Mouse (Mus musculus) monocyte, adult 2 months (primary cell): ENCODE measurements around the gene Krtcap2.

Source experiments
- DNase-seq, 2 experiments: peaks; one replicate each; pipeline ENCODE4 v3.0.0; 2022; ENCODE audit warnings: low spot score in 2 of 2, low read depth in 1 of 2

Krtcap2 gene

GRCm38 (mm10) chr3:89225321-89225815 is 20.4 kb upstream of the Krtcap2 start:
- no peak for DNase-seq

- no peak for DNase-seq
Observed at GRCm38 (mm10) chr3:89225918-89226317, 19.8 kb upstream of the Krtcap2 start.

DNA sequence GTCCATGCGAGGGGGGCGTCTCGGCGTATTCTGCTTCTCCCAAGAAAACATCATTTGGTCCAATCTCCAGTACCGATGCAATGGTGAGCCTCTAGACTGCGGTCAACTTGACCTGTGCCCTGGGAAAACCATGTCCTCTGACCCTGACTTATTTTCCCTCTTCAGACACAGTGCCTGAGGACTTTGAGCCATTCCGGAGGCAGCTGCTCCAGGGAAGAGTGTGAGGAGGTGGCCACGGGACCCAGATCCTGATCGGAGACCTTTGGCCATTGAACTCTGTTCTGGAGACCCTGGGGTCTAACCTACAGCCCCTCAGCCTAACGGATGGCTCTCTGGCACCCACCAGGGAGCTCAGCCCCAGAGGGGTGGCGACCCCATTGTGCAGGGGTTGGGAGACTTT is 19.4 kb upstream of the Krtcap2 start:
- no peak for DNase-seq

DNA sequence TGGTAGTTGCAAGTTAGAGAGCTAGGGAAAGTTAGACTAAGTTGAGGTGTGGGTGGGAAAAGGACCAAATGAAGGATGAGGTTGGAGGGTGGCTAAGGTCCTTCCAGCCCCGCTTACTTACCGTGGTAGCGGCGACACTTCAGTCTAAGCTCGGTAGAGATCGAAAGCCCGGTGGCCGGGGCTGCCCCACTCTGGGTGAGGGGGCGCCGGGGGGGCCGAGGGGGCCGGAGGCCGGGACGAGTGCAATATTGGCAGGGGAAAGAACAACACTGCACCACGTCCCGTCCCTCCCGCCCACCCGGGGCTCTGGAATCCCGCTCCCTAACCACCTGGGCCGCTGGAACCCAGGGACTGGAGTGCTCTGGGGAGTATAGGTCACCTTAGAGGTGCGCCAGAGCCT is 18.9 kb upstream of the Krtcap2 start, which contains the start of gene Mtx1:
Mtx1 (minus strand) TSS at position 189 of the 400 bp plus-strand sequence.
- DNase-seq, result no peak

DNA sequence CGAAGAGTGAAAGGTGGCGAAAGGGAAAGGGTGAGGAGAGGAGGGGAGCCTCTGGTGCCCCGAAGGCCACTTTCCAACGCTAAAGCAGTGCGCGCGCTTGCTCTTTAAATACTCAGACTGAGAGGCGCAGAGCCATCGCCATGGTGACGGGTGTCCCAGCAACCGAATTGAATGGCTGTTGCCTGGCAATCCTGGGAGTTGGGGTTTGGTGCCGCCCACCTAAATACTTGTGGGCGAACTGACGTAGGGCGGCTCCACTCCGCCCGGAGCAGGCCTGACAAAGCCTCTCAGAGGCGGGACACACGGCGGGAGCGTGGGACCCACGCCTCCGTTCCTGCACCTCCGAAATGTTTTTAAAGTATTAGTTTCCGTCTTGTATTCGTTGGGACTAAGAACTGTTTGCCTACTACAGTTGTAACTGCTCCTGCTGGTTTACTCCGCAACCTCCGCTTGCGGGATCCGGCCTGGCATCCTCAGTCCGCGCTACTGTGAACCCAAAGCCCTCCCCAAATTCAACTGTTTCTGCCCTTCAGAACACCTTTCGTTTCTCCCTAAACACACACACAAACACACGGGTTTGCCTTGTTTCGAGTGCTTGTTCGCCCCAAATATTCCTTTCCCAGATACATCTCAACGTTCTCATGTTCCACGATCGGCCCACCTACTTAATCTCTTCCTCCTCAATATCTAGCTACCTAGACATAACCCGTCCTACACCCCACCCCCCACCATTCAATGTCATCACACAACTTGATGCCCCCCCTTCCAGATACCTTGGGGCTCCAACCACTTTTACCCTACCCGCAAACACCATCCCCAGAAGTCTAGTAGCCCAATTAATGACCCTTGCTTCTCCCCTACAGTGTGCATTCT is 18.2 kb upstream of the Krtcap2 start:
- peak in 1 of 2 experiments; percentile 39 for DNase-seq

- peak; percentile 58 to 80 for DNase-seq
Observed at GRCm38 (mm10) chr3:89228180-89228549, 17.6 kb upstream of the Krtcap2 start.

DNA sequence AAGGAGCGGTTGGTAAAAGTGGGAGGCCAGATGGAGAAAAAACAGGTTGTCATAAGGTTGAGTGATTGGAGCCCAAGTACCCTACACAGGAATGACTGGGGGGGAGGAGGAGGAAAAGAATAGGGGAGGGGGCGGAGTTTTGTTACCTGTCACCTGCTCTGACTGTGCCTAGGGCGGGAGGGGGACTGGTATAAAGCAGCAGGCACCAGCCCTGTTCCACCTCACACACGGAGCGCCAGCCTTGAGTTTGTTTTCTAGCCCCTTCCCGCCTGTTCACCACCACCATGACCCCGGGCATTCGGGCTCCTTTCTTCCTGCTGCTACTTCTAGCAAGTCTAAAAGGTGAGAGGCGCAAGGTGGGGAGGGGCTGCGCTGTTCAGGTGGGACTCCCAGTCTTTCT is 16.9 kb upstream of the Krtcap2 start, which contains the start of gene Muc1:
Muc1 (plus strand) TSS at position 222 of the 400 bp plus-strand sequence.
- no peak for DNase-seq

GRCm38 (mm10) chr3:89229276-89229675 is 16.5 kb upstream of the Krtcap2 start:
- no peak for DNase-seq

- no peak for DNase-seq
Observed at GRCm38 (mm10) chr3:89230561-89230960, 15.2 kb upstream of the Krtcap2 start.

DNA sequence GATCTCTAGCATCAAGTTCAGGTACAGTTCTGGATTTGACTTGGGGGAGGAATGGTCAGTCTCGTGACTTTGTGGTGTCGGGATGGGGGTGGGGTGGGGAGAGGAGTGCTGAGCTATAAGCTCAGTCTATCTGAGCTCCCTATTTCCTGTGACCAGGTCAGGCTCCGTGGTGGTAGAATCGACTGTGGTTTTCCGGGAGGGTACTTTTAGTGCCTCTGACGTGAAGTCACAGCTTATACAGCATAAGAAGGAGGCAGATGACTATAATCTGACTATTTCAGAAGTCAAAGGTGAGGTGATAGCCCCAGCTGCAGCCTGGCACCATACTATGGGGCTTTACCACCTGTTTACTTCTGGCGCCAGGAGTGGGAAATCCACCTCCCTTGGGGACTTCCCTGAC is 14.4 kb upstream of the Krtcap2 start:
- DNase-seq, result no peak

- no peak for DNase-seq
Observed at GRCm38 (mm10) chr3:89231772-89232275, 13.9 kb upstream of the Krtcap2 start.

- no peak for DNase-seq
Observed at GRCm38 (mm10) chr3:89232614-89233013, 13.2 kb upstream of the Krtcap2 start.

- peak; percentile 52 to 61 for DNase-seq
Observed at GRCm38 (mm10) chr3:89233562-89234110, 12.1 kb upstream of the Krtcap2 start.

GRCm38 (mm10) chr3:89236516-89236915 is 9.2 kb upstream of the Krtcap2 start:
- no peak for DNase-seq

GRCm38 (mm10) chr3:89237682-89238081 is 8.1 kb upstream of the Krtcap2 start:
- no peak for DNase-seq

- DNase-seq, result no peak
Observed at GRCm38 (mm10) chr3:89238494-89238893, 7.3 kb upstream of the Krtcap2 start.

- DNase-seq, result peak; percentile 53 to 73
Observed at GRCm38 (mm10) chr3:89242331-89242895, 3.4 kb upstream of the Krtcap2 start.

- no peak for DNase-seq
Observed at GRCm38 (mm10) chr3:89243609-89244008, 2.2 kb upstream of the Krtcap2 start.

GRCm38 (mm10) chr3:89244158-89244981 is 1.4 kb upstream of the Krtcap2 start:
- no peak for DNase-seq

- DNase-seq, result no peak
Observed at GRCm38 (mm10) chr3:89244982-89245687, 631 bp upstream of the Krtcap2 start.
